7 mouse cellular contexts compared by ENCODE assay signal in the genomic region with DNA sequence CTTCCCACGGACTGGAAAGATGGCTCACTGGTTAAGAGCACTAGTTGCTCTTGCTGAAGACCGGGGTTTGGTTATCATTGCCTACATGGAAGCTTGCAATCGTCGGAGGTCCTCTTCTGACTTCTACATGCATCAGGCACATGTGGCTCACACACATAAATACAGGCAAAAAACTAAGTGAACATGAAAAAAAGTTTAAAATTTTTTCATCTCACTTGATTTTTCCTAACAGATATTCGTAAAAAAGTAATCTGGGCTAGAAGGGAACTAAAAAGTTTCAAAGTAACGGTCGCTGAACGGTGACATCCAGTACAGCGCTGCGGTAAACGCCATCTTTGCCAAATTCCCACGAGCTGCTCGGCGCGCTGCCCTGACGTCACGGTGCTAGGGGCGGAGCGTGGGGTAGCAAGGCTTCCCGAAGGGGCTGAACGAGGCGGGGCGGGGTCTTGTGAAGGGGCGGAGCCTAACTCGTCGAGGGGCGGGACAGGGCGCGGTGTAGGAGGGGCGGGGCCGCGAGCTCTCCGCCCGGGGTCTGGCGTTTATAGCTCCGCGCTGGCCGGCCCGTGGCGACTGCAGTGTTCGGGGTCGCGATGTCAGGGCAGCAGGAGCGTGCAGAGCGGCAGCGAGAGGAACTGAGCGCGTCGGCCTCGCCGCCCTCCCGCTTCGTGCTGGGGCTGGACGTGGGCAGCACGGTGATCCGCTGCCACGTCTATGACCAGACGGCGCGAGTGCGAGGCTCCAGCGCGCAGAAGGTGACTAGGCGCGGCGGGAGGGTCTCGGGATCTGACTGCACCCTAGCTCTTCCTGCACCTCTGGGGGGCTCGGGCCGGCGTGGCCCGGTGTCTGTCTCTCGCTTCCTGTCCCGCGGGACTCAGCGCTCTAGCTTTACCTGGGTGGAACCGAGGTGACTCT. TPM values are rescaled to one million over a fixed set of nuclear protein-coding genes. Genes with fewer than 3 reads are reported as not detected.
DNase-seq lines count a peak whose midpoint lies in the region; ATAC-seq lines count a peak whose summit lies in the region.

A gene (plus strand): TSS at position 502 of the 912 bp plus-strand sequence.

- 0 out of 2 replicates have a peak within 1 kb of the TSS, but pooled peaks have one; percentile 18 for H3K27ac ChIP-seq in intestine, embryonic 16.5 days (ENCODE audit: low read length)
- no peak within 1 kb of the TSS for H3K27ac ChIP-seq in midbrain, embryonic 11.5 days (ENCODE audit: low read depth, low read length)

- intact Hi-C loops in left cerebral cortex, postnatal 36 days (cut with DNase I), result no loop called here

- ATAC-seq in intestine, embryonic 16.5 days, result peak; percentile 98
- peak; percentile 98 for ATAC-seq in midbrain, embryonic 11.5 days (ENCODE audit: low FRiP score)

- H3K36me3 ChIP-seq in intestine, embryonic 16.5 days (ENCODE audit: control insufficient read depth, insufficient read depth, low read length), result no peaks in the 10 kb centered on the region
- no peaks in the 10 kb centered on the region for H3K36me3 ChIP-seq in midbrain, embryonic 11.5 days (ENCODE audit: control insufficient read depth, insufficient read depth, low read length)

- no peaks in the 10 kb centered on the region for H3K9me3 ChIP-seq in intestine, embryonic 16.5 days (ENCODE audit: control insufficient read depth, low read length)
- H3K9me3 ChIP-seq in midbrain, embryonic 11.5 days (ENCODE audit: control insufficient read depth, low read length), result no peaks in the 10 kb centered on the region

- peak within 1 kb of the TSS; percentile 86 for H3K4me2 ChIP-seq in intestine, embryonic 16.5 days (ENCODE audit: low read depth, low read length)
- H3K4me2 ChIP-seq in midbrain, embryonic 11.5 days, result peak within 1 kb of the TSS; percentile 75

- H3K4me3 ChIP-seq in intestine, embryonic 16.5 days (ENCODE audit: low read length), result peak within 1 kb of the TSS; percentile 80
- H3K4me3 ChIP-seq in midbrain, embryonic 11.5 days (ENCODE audit: low read depth, low read length), result peak within 1 kb of the TSS; percentile 56

- H3K9ac ChIP-seq in intestine, embryonic 16.5 days (ENCODE audit: low read depth, low read length), result peak within 1 kb of the TSS; percentile 82
- H3K9ac ChIP-seq in midbrain, embryonic 11.5 days (ENCODE audit: low read length), result peak within 1 kb of the TSS; percentile 65

- WGBS in intestine, embryonic 16.5 days, result under 1% methylated on average over 75 of the region's 76 CpGs
- WGBS in midbrain, embryonic 11.5 days, result 1% methylated on average over 75 of the region's 76 CpGs

- no peaks in the 10 kb centered on the region for H3K4me1 ChIP-seq in intestine, embryonic 16.5 days (ENCODE audit: control insufficient read depth, insufficient read depth, low read length)
- no peaks in the 10 kb centered on the region for H3K4me1 ChIP-seq in midbrain, embryonic 11.5 days (ENCODE audit: control insufficient read depth, insufficient read depth, low read length)

- H3K27me3 ChIP-seq in intestine, embryonic 16.5 days (replicated peaks; ENCODE audit: control insufficient read depth, insufficient read depth, low read length), result no peaks in the 10 kb centered on the region
- H3K27me3 ChIP-seq in midbrain, embryonic 11.5 days (ENCODE audit: control insufficient read depth, insufficient read depth, low read length), result peaks cover 4% of the 10 kb centered on the region; the same call in 1 of the 2 replicates

- DNase-seq in adrenal gland, adult 2 months, result peak; percentile 98
- peak; percentile 95 for DNase-seq in embryo, embryonic 11.5 days (ENCODE audit: low read depth, low spot score)
- peak; percentile 99 to 100 for DNase-seq in gastrocnemius, postnatal 4 days (ENCODE audit: low spot score in 2 of 2)
- peak; percentile 91 to 93 for DNase-seq in left cerebral cortex, postnatal 36 days (ENCODE audit: low spot score in 2 of 2)
- DNase-seq in midbrain, embryonic 11.5 days (ENCODE audit: low spot score, missing footprints), result peak; percentile 100
- DNase-seq in skeletal muscle tissue, adult 2 months (ENCODE audit: low read depth, low spot score), result peak; percentile 96

RNA-seq across cellular contexts. Expression of the gene that starts here (rescaled TPM):
- total RNA-seq in adrenal gland, adult 2 months (2021), result 1 to 10 TPM; 4.3 to 8.8 TPM
- 1.5 and 1.7 TPM in 2 replicates for polyA plus RNA-seq in adrenal gland, adult 2 months (2012; rRNA removed)
- 1 to 10 TPM; 6.8 to 7.9 TPM for total RNA-seq in gastrocnemius, postnatal 4 days (2021)
- polyA plus RNA-seq in intestine, embryonic 16.5 days (2015; fragmentation: Nextera tagmentation; extraction: Ambion mirVana), result 3.2 TPM in 2 replicates
- total RNA-seq in left cerebral cortex, postnatal 36 days (2021), result 1 to 10 TPM; 3.9 to 4.5 TPM
- 2.5 and 2.8 TPM in 2 replicates for polyA plus RNA-seq in midbrain, embryonic 11.5 days (2014; fragmentation: Nextera tagmentation; extraction: Ambion mirVana)
